ENCODE assay signal across 19 mouse cellular contexts in the genomic region with DNA sequence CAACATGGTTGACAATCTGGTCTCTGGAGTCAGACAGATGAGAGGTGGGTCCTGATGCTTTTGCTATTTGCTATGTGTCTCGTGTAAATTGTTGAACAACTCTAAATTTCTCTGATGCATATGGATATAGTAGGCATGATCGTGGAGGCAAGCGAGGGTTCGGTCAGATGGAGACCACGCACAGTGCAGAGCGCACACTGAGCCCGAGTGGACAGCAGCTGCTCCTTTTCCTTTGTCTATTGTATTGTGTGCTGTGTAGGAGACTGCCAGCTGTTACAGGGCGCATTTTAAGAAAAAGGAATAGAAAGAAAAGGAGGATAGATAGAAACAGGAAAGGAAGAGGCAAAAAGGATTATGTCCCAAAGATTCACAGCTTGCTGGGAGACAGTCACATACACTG.
DNase-seq lines count a peak whose midpoint lies in the region; ATAC-seq and TF ChIP-seq lines count a peak whose summit lies in the region.
"Had no signal": no experiment of that assay in that cellular context is flagged by ENCODE, and none has a peak within 500 bp of the region (broad histone marks: within the 10 kb centered on the region; RNA-seq: fewer than 3 reads in every experiment).

No protein-coding gene starts in this region.

- ATAC-seq in forebrain, embryonic 11.5 days (replicated peaks; ENCODE audit: low FRiP score), result 0 out of 2 replicates have a peak, but pooled peaks have one; percentile 55
- ATAC-seq in forebrain, embryonic 15.5 days (replicated peaks), result no peak
- ATAC-seq in hindbrain, embryonic 11.5 days (ENCODE audit: low FRiP score), result peak; percentile 83
- no peak for ATAC-seq in intestine, postnatal 0 days
- 0 out of 2 replicates have a peak, but pooled peaks have one; percentile 50 for ATAC-seq in neural tube, embryonic 13.5 days (ENCODE audit: low read depth)
- no peak for ATAC-seq in stomach, postnatal 0 days (ENCODE audit: low FRiP score, low TSS enrichment)
- no peak for ATAC-seq in megakaryocyte progenitor cell, adult 5-6 weeks (replicated peaks; ENCODE audit: poor library complexity)

- H3K4me2 ChIP-seq in forebrain, embryonic 11.5 days (ENCODE audit: low read depth, low read length, severe bottlenecking), result no peak overlapping the region
- no peak overlapping the region for H3K4me2 ChIP-seq in forebrain, embryonic 15.5 days (replicated peaks)
- no peak overlapping the region for H3K4me2 ChIP-seq in hindbrain, embryonic 11.5 days (replicated peaks; ENCODE audit: low read depth, low read length)
- peak overlapping the region; percentile 37 for H3K4me2 ChIP-seq in intestine, postnatal 0 days (replicated peaks; ENCODE audit: low read depth)
- no peak overlapping the region for H3K4me2 ChIP-seq in neural tube, embryonic 13.5 days
- no peak overlapping the region for H3K4me2 ChIP-seq in stomach, postnatal 0 days (replicated peaks; ENCODE audit: low read depth)
- H3K4me2 ChIP-seq: heart, embryonic 12.5 days; liver, embryonic 11.5 days had no signal

- WGBS in forebrain, embryonic 11.5 days, result 69% methylated on average over 8 of the region's 8 CpGs
- WGBS in forebrain, embryonic 15.5 days, result 53% methylated on average over 8 of the region's 8 CpGs
- WGBS in hindbrain, embryonic 11.5 days, result 48% methylated on average over 8 of the region's 8 CpGs
- 82% methylated on average over 8 of the region's 8 CpGs for WGBS in intestine, postnatal 0 days
- 25% methylated on average over 8 of the region's 8 CpGs for WGBS in neural tube, embryonic 13.5 days
- WGBS in stomach, postnatal 0 days, result 83% methylated on average over 8 of the region's 8 CpGs

- no peaks in the 10 kb centered on the region for H3K27me3 ChIP-seq in forebrain, embryonic 11.5 days (ENCODE audit: control insufficient read depth, insufficient read depth, low read length)
- no peaks in the 10 kb centered on the region for H3K27me3 ChIP-seq in forebrain, embryonic 15.5 days
- H3K27me3 ChIP-seq in hindbrain, embryonic 11.5 days (ENCODE audit: control insufficient read depth, insufficient read depth, low read length), result no peaks in the 10 kb centered on the region
- no peaks in the 10 kb centered on the region for H3K27me3 ChIP-seq in intestine, postnatal 0 days (replicated peaks; ENCODE audit: control insufficient read depth, insufficient read depth, low read length)
- H3K27me3 ChIP-seq in neural tube, embryonic 13.5 days, result no peaks in the 10 kb centered on the region
- no peaks in the 10 kb centered on the region for H3K27me3 ChIP-seq in stomach, postnatal 0 days (ENCODE audit: control insufficient read depth, insufficient read depth, low read length)
- H3K27me3 ChIP-seq: heart, embryonic 12.5 days had no signal

- DNase-seq in forebrain, embryonic 11.5 days (ENCODE audit: low spot score), result no peak
- peak; percentile 47 for DNase-seq in hindbrain, embryonic 11.5 days (ENCODE audit: low spot score)
- DNase-seq in stomach, postnatal 0 days (ENCODE audit: low spot score), result no peak
- no peak for DNase-seq in urinary bladder, adult 2 months (ENCODE audit: low spot score)
- DNase-seq: cerebellum, postnatal 36 days; kidney, adult 2 months; kidney, postnatal 14 days; lung, adult 2 months; lung, postnatal 36 days; thymus, postnatal 14 days had no signal

- H3K9me3 ChIP-seq in forebrain, embryonic 11.5 days (ENCODE audit: control insufficient read depth, low read length), result no peaks in the 10 kb centered on the region
- H3K9me3 ChIP-seq in forebrain, embryonic 15.5 days, result no peaks in the 10 kb centered on the region
- no peaks in the 10 kb centered on the region for H3K9me3 ChIP-seq in hindbrain, embryonic 11.5 days (ENCODE audit: control insufficient read depth, low read length)
- no peaks in the 10 kb centered on the region for H3K9me3 ChIP-seq in intestine, postnatal 0 days (ENCODE audit: control insufficient read depth)
- H3K9me3 ChIP-seq in neural tube, embryonic 13.5 days, result no peaks in the 10 kb centered on the region
- no peaks in the 10 kb centered on the region for H3K9me3 ChIP-seq in stomach, postnatal 0 days (ENCODE audit: control insufficient read depth, low read length)
- H3K9me3 ChIP-seq: heart, embryonic 12.5 days; limb, embryonic 10.5 days had no signal

- H3K4me1 ChIP-seq in forebrain, embryonic 11.5 days (replicated peaks; ENCODE audit: control insufficient read depth, insufficient read depth, low read length), result peaks cover 14% of the 10 kb centered on the region; the same call in 1 of the 2 replicates
- H3K4me1 ChIP-seq in forebrain, embryonic 15.5 days, result peaks cover 36% of the 10 kb centered on the region
- peaks cover 7% of the 10 kb centered on the region; the same call in 1 of the 2 replicates for H3K4me1 ChIP-seq in hindbrain, embryonic 11.5 days (replicated peaks; ENCODE audit: control insufficient read depth, insufficient read depth, low read length)
- H3K4me1 ChIP-seq in intestine, postnatal 0 days (replicated peaks; ENCODE audit: control insufficient read depth, insufficient read depth, low read length), result peaks cover 9% of the 10 kb centered on the region; the same call in 1 of the 2 replicates
- H3K4me1 ChIP-seq in neural tube, embryonic 13.5 days (replicated peaks), result peaks cover 61% of the 10 kb centered on the region
- H3K4me1 ChIP-seq in stomach, postnatal 0 days (replicated peaks; ENCODE audit: control insufficient read depth, insufficient read depth), result no peaks in the 10 kb centered on the region

- TF ChIP-seq CTCF in intestine, postnatal 0 days (IDR thresholded peaks at IDR 0.05; ENCODE audit: low read depth), result no peak
- TF ChIP-seq CTCF in stomach, postnatal 0 days (IDR thresholded peaks at IDR 0.05; ENCODE audit: low read depth), result no peak

- no peak overlapping the region for H3K4me3 ChIP-seq in forebrain, embryonic 11.5 days (ENCODE audit: low read depth, low read length)
- no peak overlapping the region for H3K4me3 ChIP-seq in forebrain, embryonic 15.5 days
- no peak overlapping the region for H3K4me3 ChIP-seq in hindbrain, embryonic 11.5 days (ENCODE audit: low read depth, low read length)
- no peak overlapping the region for H3K4me3 ChIP-seq in intestine, postnatal 0 days (ENCODE audit: low read depth, low read length)
- H3K4me3 ChIP-seq in neural tube, embryonic 13.5 days, result no peak overlapping the region
- no peak overlapping the region for H3K4me3 ChIP-seq in stomach, postnatal 0 days (ENCODE audit: low read depth, low read length)
- H3K4me3 ChIP-seq: erythroblast, embryonic 14.5 days; heart, embryonic 12.5 days; left cerebral cortex, adult 2 months; limb, embryonic 10.5 days had no signal

- no peaks in the 10 kb centered on the region for H3K36me3 ChIP-seq in forebrain, embryonic 11.5 days (ENCODE audit: control insufficient read depth, insufficient read depth, low read length)
- H3K36me3 ChIP-seq in forebrain, embryonic 15.5 days, result no peaks in the 10 kb centered on the region
- H3K36me3 ChIP-seq in hindbrain, embryonic 11.5 days (ENCODE audit: control insufficient read depth, insufficient read depth, low read length), result no peaks in the 10 kb centered on the region
- H3K36me3 ChIP-seq in intestine, postnatal 0 days (ENCODE audit: control insufficient read depth, insufficient read depth), result no peaks in the 10 kb centered on the region
- no peaks in the 10 kb centered on the region for H3K36me3 ChIP-seq in neural tube, embryonic 13.5 days
- no peaks in the 10 kb centered on the region for H3K36me3 ChIP-seq in stomach, postnatal 0 days (ENCODE audit: control insufficient read depth, insufficient read depth, low read length)
- H3K36me3 ChIP-seq: heart, embryonic 12.5 days; limb, embryonic 10.5 days had no signal

- no peak overlapping the region for H3K9ac ChIP-seq in forebrain, embryonic 11.5 days (ENCODE audit: low read length)
- H3K9ac ChIP-seq in forebrain, embryonic 15.5 days (replicated peaks), result no peak overlapping the region
- H3K9ac ChIP-seq in hindbrain, embryonic 11.5 days (ENCODE audit: low read depth, low read length), result no peak overlapping the region
- peak overlapping the region; percentile 13; the same call in 1 of the 2 replicates for H3K9ac ChIP-seq in intestine, postnatal 0 days (ENCODE audit: low read depth, low read length)
- H3K9ac ChIP-seq in neural tube, embryonic 13.5 days, result peak overlapping the region; percentile 13; the same call in 1 of the 2 replicates
- H3K9ac ChIP-seq in stomach, postnatal 0 days (ENCODE audit: low read length), result no peak overlapping the region
- H3K9ac ChIP-seq: heart, embryonic 12.5 days had no signal

- H3K27ac ChIP-seq in forebrain, embryonic 11.5 days (ENCODE audit: low read depth, low read length), result no peak overlapping the region
- H3K27ac ChIP-seq in forebrain, embryonic 15.5 days (replicated peaks), result no peak overlapping the region
- peak overlapping the region; percentile 82 for H3K27ac ChIP-seq in hindbrain, embryonic 11.5 days (ENCODE audit: low read depth, low read length)
- H3K27ac ChIP-seq in intestine, postnatal 0 days (ENCODE audit: low read depth, low read length), result peak overlapping the region; percentile 83
- peak overlapping the region; percentile 70 for H3K27ac ChIP-seq in neural tube, embryonic 13.5 days (replicated peaks)
- no peak overlapping the region for H3K27ac ChIP-seq in stomach, postnatal 0 days (replicated peaks)
- H3K27ac ChIP-seq: left cerebral cortex, adult 2 months had no signal

- TF ChIP-seq EP300 in stomach, postnatal 0 days (optimal IDR thresholded peaks at IDR 0.05), result no peak

Comparison
In these comparisons a context has a peak if more than half of its experiments do, and no peak if none do; other contexts are left out.
1. ATAC-seq: peak in forebrain, embryonic 11.5 days (single experiment), hindbrain, embryonic 11.5 days (single experiment) and neural tube, embryonic 13.5 days (single experiment); none in forebrain, embryonic 15.5 days (single experiment), intestine, postnatal 0 days (single experiment), stomach, postnatal 0 days (single experiment) and megakaryocyte progenitor cell, adult 5-6 weeks (single experiment).
2. H3K27ac ChIP-seq: peak in hindbrain, embryonic 11.5 days (single experiment), intestine, postnatal 0 days (single experiment) and neural tube, embryonic 13.5 days (single experiment); none in forebrain, embryonic 11.5 days (single experiment), forebrain, embryonic 15.5 days (single experiment) and stomach, postnatal 0 days (single experiment).
3. H3K9ac ChIP-seq: peak in intestine, postnatal 0 days (single experiment) and neural tube, embryonic 13.5 days (single experiment); none in forebrain, embryonic 11.5 days (single experiment), forebrain, embryonic 15.5 days (single experiment), hindbrain, embryonic 11.5 days (single experiment) and stomach, postnatal 0 days (single experiment).